Mouse (Mus musculus): Measurements from ENCODE around the gene Tmem106b. TPM values are rescaled to one million over a fixed set of nuclear protein-coding genes. Genes with fewer than 3 reads are reported as not detected.

The Tmem106b gene
- polyA plus RNA-seq (2014; fragmentation: Nextera tagmentation; extraction: Ambion mirVana): 32.6 and 39.2 TPM in 2 replicates

GRCm38 (mm10) chr6:13069302-13070146 lies at the start of gene Tmem106b:
Gene Tmem106b (plus strand): TSS chr6:13069759.
- Histone ChIP-seq H3K9me3 (replicated peaks; ENCODE audit: control insufficient read depth, low read length) (no peaks in the 10 kb centered on the region), H3K36me3 (replicated peaks; ENCODE audit: control insufficient read depth, insufficient read depth, low read depth, low read length) (no peaks in the 10 kb centered on the region), H3K4me2 (ENCODE audit: low read depth, low read length) (peak within 1 kb of the TSS; percentile 49), H3K27me3 (ENCODE audit: control insufficient read depth, insufficient read depth, low read length) (no peaks in the 10 kb centered on the region), H3K4me1 (ENCODE audit: control insufficient read depth, insufficient read depth, low read length) (no peaks in the 10 kb centered on the region), H3K27ac (replicated peaks; ENCODE audit: low read depth, low read length) (no peak within 1 kb of the TSS), H3K4me3 (ENCODE audit: low read depth, low read length) (peak within 1 kb of the TSS; percentile 85), H3K9ac (replicated peaks; ENCODE audit: low read length) (peak within 1 kb of the TSS; percentile 87)
- DNase-seq (ENCODE audit: low spot score) (peak; percentile 97), ATAC-seq (replicated peaks; ENCODE audit: insufficient number of reproducible peaks, low FRiP score, low TSS enrichment, low read depth) (peak; percentile 98)
- WGBS: 3% methylated on average over 61 of the region's 61 CpGs

- ATAC-seq (replicated peaks; ENCODE audit: insufficient number of reproducible peaks, low FRiP score, low TSS enrichment, low read depth) (no peak), DNase-seq (ENCODE audit: low spot score) (no peak)
- no peak overlapping the region for H3K4me3 ChIP-seq (ENCODE audit: low read depth, low read length)
- H3K27me3 ChIP-seq (ENCODE audit: control insufficient read depth, insufficient read depth, low read length): no peaks in the 10 kb centered on the region
- H3K27ac ChIP-seq (replicated peaks; ENCODE audit: low read depth, low read length): no peak overlapping the region
- H3K9me3 ChIP-seq (replicated peaks; ENCODE audit: control insufficient read depth, low read length): no peaks in the 10 kb centered on the region
- no peak overlapping the region for H3K9ac ChIP-seq (replicated peaks; ENCODE audit: low read length)
- H3K36me3 ChIP-seq (replicated peaks; ENCODE audit: control insufficient read depth, insufficient read depth, low read depth, low read length): no peaks in the 10 kb centered on the region
- 56% methylated on average over 5 of the region's 5 CpGs for WGBS
- H3K4me2 ChIP-seq (ENCODE audit: low read depth, low read length): no peak overlapping the region
- no peaks in the 10 kb centered on the region for H3K4me1 ChIP-seq (ENCODE audit: control insufficient read depth, insufficient read depth, low read length)
These were observed 48.1 kb upstream of the Tmem106b start for GRCm38 (mm10) chr6:13021245-13022100.

- DNase-seq (ENCODE audit: low spot score) (no peak), ATAC-seq (replicated peaks; ENCODE audit: insufficient number of reproducible peaks, low FRiP score, low TSS enrichment, low read depth) (no peak)
- no peaks in the 10 kb centered on the region for H3K27me3 ChIP-seq (ENCODE audit: control insufficient read depth, insufficient read depth, low read length)
- H3K4me2 ChIP-seq (ENCODE audit: low read depth, low read length): no peak overlapping the region
- no peak overlapping the region for H3K4me3 ChIP-seq (ENCODE audit: low read depth, low read length)
- no peaks in the 10 kb centered on the region for H3K36me3 ChIP-seq (replicated peaks; ENCODE audit: control insufficient read depth, insufficient read depth, low read depth, low read length)
- H3K4me1 ChIP-seq (ENCODE audit: control insufficient read depth, insufficient read depth, low read length): no peaks in the 10 kb centered on the region
- H3K9ac ChIP-seq (replicated peaks; ENCODE audit: low read length): no peak overlapping the region
- H3K27ac ChIP-seq (replicated peaks; ENCODE audit: low read depth, low read length): no peak overlapping the region
- H3K9me3 ChIP-seq (replicated peaks; ENCODE audit: control insufficient read depth, low read length): no peaks in the 10 kb centered on the region
These were observed 39.0 kb upstream of the Tmem106b start for GRCm38 (mm10) chr6:13030558-13030957.

GRCm38 (mm10) chr6:13030961-13031360 lies 38.6 kb upstream of the Tmem106b start:
- Histone ChIP-seq H3K36me3 (replicated peaks; ENCODE audit: control insufficient read depth, insufficient read depth, low read depth, low read length) (no peaks in the 10 kb centered on the region), H3K27ac (replicated peaks; ENCODE audit: low read depth, low read length) (no peak overlapping the region), H3K9ac (replicated peaks; ENCODE audit: low read length) (no peak overlapping the region), H3K9me3 (replicated peaks; ENCODE audit: control insufficient read depth, low read length) (no peaks in the 10 kb centered on the region), H3K4me2 (ENCODE audit: low read depth, low read length) (no peak overlapping the region), H3K4me3 (ENCODE audit: low read depth, low read length) (no peak overlapping the region), H3K4me1 (ENCODE audit: control insufficient read depth, insufficient read depth, low read length) (no peaks in the 10 kb centered on the region), H3K27me3 (ENCODE audit: control insufficient read depth, insufficient read depth, low read length) (no peaks in the 10 kb centered on the region)
- ATAC-seq (replicated peaks; ENCODE audit: insufficient number of reproducible peaks, low FRiP score, low TSS enrichment, low read depth) (no peak), DNase-seq (ENCODE audit: low spot score) (no peak)
- 66% methylated on average over 1 of the region's 1 CpGs for WGBS

GRCm38 (mm10) chr6:13052408-13053200 lies 17.0 kb upstream of the Tmem106b start:
- ATAC-seq (replicated peaks; ENCODE audit: insufficient number of reproducible peaks, low FRiP score, low TSS enrichment, low read depth) (no peak), DNase-seq (ENCODE audit: low spot score) (no peak)
- Histone ChIP-seq H3K9ac (replicated peaks; ENCODE audit: low read length) (no peak overlapping the region), H3K9me3 (replicated peaks; ENCODE audit: control insufficient read depth, low read length) (no peaks in the 10 kb centered on the region), H3K4me3 (ENCODE audit: low read depth, low read length) (no peak overlapping the region), H3K4me1 (ENCODE audit: control insufficient read depth, insufficient read depth, low read length) (no peaks in the 10 kb centered on the region), H3K27me3 (ENCODE audit: control insufficient read depth, insufficient read depth, low read length) (no peaks in the 10 kb centered on the region), H3K27ac (replicated peaks; ENCODE audit: low read depth, low read length) (no peak overlapping the region), H3K36me3 (replicated peaks; ENCODE audit: control insufficient read depth, insufficient read depth, low read depth, low read length) (no peaks in the 10 kb centered on the region), H3K4me2 (ENCODE audit: low read depth, low read length) (no peak overlapping the region)
- WGBS: 85% methylated on average over 4 of the region's 4 CpGs

GRCm38 (mm10) chr6:13061276-13062039 lies 8.1 kb upstream of the Tmem106b start:
- DNase-seq (ENCODE audit: low spot score) (no peak), ATAC-seq (replicated peaks; ENCODE audit: insufficient number of reproducible peaks, low FRiP score, low TSS enrichment, low read depth) (no peak)
- Histone ChIP-seq H3K4me1 (ENCODE audit: control insufficient read depth, insufficient read depth, low read length) (no peaks in the 10 kb centered on the region), H3K27me3 (ENCODE audit: control insufficient read depth, insufficient read depth, low read length) (no peaks in the 10 kb centered on the region), H3K9ac (replicated peaks; ENCODE audit: low read length) (no peak overlapping the region), H3K27ac (replicated peaks; ENCODE audit: low read depth, low read length) (no peak overlapping the region), H3K4me2 (ENCODE audit: low read depth, low read length) (no peak overlapping the region), H3K36me3 (replicated peaks; ENCODE audit: control insufficient read depth, insufficient read depth, low read depth, low read length) (no peaks in the 10 kb centered on the region), H3K9me3 (replicated peaks; ENCODE audit: control insufficient read depth, low read length) (no peaks in the 10 kb centered on the region), H3K4me3 (ENCODE audit: low read depth, low read length) (no peak overlapping the region)

- WGBS: 78% methylated on average over 4 of the region's 4 CpGs
- no peak overlapping the region for H3K27ac ChIP-seq (replicated peaks; ENCODE audit: low read depth, low read length)
- DNase-seq (ENCODE audit: low spot score) (no peak), ATAC-seq (replicated peaks; ENCODE audit: insufficient number of reproducible peaks, low FRiP score, low TSS enrichment, low read depth) (no peak)
- no peak overlapping the region for H3K9ac ChIP-seq (replicated peaks; ENCODE audit: low read length)
- no peak overlapping the region for H3K4me3 ChIP-seq (ENCODE audit: low read depth, low read length)
- H3K9me3 ChIP-seq (replicated peaks; ENCODE audit: control insufficient read depth, low read length): no peaks in the 10 kb centered on the region
- no peak overlapping the region for H3K4me2 ChIP-seq (ENCODE audit: low read depth, low read length)
- H3K4me1 ChIP-seq (ENCODE audit: control insufficient read depth, insufficient read depth, low read length): no peaks in the 10 kb centered on the region
- no peaks in the 10 kb centered on the region for H3K27me3 ChIP-seq (ENCODE audit: control insufficient read depth, insufficient read depth, low read length)
- H3K36me3 ChIP-seq (replicated peaks; ENCODE audit: control insufficient read depth, insufficient read depth, low read depth, low read length): no peaks in the 10 kb centered on the region
These were observed 7.5 kb upstream of the Tmem106b start for GRCm38 (mm10) chr6:13062063-13062462.
